Mouse (Mus musculus): ENCODE measurements around the gene Dpm1. TPM values are rescaled to one million over a fixed set of nuclear protein-coding genes. Genes with fewer than 3 reads are reported as not detected.

The Dpm1 gene
- total RNA-seq, 4 experiments from 2014 or later: 63.2 to 95.5 (median 78.2) TPM

DNA sequence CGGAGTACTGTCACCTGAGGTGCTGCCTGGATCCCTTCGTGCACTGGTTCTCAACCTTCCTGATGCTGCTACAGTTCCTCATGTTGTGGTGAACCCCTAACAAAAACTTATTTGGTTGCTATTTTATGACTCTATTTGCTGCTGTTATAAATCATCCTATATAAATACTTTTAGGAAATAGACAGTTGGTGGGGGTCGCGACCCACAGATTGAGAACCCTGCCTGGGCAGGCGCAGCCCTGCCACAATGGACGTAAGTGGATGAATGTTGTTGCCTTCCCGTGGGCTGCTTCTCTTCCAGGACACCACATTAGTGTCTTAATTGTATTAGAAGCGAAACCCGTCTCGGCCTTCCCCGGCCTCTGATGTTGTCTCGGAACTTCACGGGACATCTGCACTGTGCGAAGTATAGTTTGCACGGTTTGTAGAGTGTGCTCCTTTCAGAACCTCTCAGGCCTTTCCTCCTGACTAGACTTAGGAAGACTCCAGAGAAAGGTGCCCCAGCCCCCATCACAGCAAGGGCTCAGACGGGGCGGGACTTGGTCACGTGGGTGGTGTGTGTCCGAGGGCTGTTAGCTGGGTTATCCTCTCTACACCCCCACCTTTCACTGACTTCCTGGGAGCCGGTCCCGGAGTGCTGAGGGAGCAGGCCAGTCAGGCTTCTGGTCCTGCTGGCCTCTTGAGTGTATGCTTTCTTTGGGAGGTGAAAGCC lies 63.5 kb downstream of the Dpm1 start:
- no peak for DNase-seq (ENCODE audit: low spot score)

DNA sequence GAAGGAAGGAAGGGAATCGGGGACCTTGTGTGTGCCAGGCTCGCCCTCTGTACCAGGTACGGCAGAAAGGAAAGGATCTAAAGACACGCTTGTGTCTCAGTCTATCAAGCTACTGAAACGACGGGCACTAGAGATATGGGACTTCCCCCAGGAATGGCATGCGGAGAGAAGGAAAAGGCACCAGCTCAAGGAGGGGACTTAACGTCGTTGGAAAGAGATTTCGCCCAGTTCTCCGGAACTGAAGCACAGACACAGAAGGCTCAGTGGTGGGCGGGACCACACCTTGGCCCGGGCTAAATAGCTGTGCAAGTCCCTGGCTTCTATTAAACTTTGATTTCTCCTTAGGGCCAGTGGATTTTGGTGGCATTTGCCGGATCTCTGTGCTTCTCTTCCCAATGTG lies 68.4 kb downstream of the Dpm1 start:
- no peak for DNase-seq (ENCODE audit: low spot score)

DNA sequence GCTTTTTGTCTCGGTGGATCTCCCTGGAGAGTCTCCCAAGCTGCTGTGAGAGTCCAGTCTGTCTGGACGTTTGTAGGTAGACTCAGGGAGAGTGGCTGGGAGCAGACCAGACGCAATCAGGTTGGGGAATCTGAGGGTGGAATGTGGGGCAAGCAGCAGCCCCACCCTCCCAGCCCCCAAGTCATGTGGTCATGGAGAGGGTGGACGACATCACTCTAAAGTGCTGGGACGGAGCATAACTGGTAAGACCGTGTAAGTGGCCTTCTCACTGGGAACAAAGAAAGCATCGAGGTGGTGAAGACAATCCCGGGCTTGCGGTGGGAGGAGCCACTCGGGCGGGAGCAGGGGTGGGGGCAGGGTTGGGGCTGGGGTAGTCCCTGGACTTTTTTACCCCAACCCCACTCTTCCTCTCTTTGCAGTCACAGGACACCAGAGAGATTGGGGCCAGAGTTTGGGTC lies 68.8 kb downstream of the Dpm1 start:
- no peak for DNase-seq (ENCODE audit: low spot score)

DNA sequence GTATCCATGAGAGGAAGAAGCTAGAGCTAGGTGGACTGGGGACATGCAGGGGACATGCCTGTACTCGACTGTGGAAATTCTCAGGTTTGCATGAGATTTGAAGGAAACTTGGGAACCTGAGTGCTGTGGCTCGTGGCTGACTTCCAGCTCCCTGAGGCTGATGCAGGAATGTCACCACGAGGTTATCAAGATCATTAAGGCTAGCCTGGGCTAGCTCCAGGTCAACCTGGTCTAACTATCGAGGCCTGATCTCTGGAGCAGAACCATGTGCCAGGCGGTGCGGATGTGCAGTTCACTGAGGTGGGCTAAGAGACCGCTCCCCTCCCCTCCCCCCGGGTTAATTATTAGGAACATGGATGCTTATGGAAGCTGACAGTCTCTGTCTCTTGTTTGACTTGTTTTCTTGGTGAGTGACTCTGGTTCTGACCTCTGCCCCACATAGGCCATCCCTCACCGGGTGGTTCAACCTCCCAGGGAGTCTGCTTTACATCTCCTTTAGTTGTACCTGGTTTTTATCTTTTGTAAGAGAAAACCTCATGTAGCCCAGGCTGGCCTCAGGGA lies 69.9 kb downstream of the Dpm1 start:
- DNase-seq (ENCODE audit: low spot score): no peak

Small RNA genes within 50 kb of the gene (microRNA-seq; reads per million reads assigned to microRNA genes)
- gene Gm24561: not detected

Other genes with a start within 250 kb of the Dpm1 start
- under 1 TPM; 0.25 to 0.66 (median 0.53) TPM for gene Ripor3, start 220.0 kb downstream of the Dpm1 start, total RNA-seq (2022)
- gene Pard6b, start 149.6 kb downstream of the Dpm1 start, total RNA-seq (2022): 1 to 10 TPM; 2.3 to 2.9 (median 2.5) TPM
- 10 to 100 TPM; 23.1 to 24.3 (median 23.7) TPM for gene Adnp, start 23.5 kb downstream of the Dpm1 start, total RNA-seq (2022)
- gene Gm20716, start 227 bp downstream of the Dpm1 start, total RNA-seq (2022): 10 to 100 TPM; 16.1 to 23.2 (median 19.1) TPM
- 1 to 10 TPM; 7.3 to 9.7 (median 7.8) TPM for gene Mocs3, start within 50 bp of the Dpm1 start, total RNA-seq (2022)
- gene Kcng1, start 51.1 kb upstream of the Dpm1 start, total RNA-seq (2022): not detected

All from heart, adult 8-10 months (tissue).